Mouse (Mus musculus): ENCODE measurements at regions not wholly inside any gene's neighbourhood (a gene's known extent, or its start where the extent isn't known, plus 50 kb on each side); places are given as distances from the start of the nearest gene placed in this dataset.

DNA sequence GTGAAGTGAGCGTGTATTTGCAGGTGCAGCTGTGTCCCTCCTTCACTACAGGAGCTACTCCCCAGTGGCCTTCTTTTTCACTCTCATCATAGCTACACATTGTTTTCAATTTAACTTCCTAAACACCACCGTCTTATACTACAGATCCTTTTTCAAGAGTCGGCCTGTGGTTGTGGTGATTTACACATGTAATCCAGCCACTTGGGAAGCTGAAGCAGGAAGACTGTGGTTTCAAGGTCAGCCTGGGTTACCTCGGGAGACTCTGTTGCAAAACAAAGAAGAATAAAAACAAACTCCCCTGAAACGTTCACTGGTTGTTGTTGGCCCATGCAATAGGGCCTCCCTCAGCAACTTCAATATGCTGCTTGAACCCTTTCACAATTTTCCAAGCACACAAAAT lies 153.8 kb upstream of the Kcnh8 start:
- DNase-seq (ENCODE audit: low spot score in 2 of 2): no peak

GRCm38 (mm10) chr17:52459303-52459996 lies 143.1 kb upstream of the Kcnh8 start:
- no peak for DNase-seq (ENCODE audit: low spot score in 2 of 2)

DNA sequence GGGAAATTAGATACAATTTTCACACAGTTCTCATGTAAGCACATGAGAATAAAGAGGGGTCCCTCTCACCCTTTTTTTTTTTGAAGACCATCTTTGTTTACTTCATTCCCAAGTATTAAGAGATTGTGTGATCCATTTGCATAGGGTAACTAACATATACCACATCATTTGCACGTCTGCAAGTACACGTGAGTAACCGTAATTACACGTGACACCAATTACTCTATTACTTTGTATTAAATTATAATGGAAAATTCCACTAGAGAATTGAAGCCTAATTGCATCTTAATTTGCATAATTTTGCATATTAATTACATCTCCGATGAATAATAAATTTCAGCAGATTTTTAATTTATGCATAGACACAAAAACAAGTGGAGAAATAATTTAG lies 142.5 kb upstream of the Kcnh8 start:
- no peak for DNase-seq (ENCODE audit: low spot score in 2 of 2)

DNA sequence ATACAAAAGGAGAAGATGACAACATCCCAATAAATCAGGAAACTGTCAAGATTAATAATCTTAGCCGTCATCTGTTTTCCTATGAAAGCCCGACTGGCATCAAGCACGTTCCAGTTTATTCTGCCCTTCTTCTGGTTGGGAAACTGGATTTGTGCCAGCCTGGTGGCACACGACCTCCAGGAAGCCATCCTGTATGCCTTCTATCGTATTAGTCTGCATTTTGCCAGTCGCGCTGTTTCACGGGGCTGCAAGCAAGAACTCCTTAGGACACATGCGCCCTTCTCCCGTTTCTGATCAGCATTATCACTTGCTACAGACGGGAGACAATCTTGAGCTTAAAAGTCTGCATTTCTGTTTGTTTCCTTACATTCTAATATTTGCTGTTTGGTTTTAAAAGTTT lies 141.2 kb upstream of the Kcnh8 start:
- DNase-seq (ENCODE audit: low spot score in 2 of 2): peak in 1 of 2 experiments; percentile 12

- DNase-seq (ENCODE audit: low spot score in 2 of 2): peak; percentile 25 to 49
Observed at GRCm38 (mm10) chr17:52461709-52462141, 140.8 kb upstream of the Kcnh8 start.

DNA sequence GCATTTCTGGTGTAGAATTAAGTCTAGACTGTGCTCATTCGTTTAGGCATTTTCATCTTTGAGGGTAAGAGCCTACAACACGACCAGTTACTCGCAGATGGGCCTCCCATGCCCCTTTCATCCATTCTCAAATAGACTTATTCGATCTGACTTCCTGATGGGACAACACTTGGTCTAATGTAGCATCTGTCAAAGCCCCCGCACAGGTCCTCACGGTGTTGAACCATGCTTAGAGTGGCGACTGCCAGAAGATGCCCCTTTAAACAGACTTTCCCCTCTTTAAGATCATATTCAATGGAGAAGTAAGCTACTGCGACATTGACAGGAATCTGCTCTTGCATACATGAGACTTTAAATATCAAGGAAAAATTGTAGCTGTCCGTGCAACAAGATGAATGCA lies 140.1 kb upstream of the Kcnh8 start:
- DNase-seq (ENCODE audit: low spot score in 2 of 2): no peak

- no peak for DNase-seq (ENCODE audit: low spot score in 2 of 2)
Observed at GRCm38 (mm10) chr17:52468464-52468863, 134.0 kb upstream of the Kcnh8 start.

- DNase-seq (ENCODE audit: low spot score in 2 of 2): no peak
Observed at GRCm38 (mm10) chr17:52479327-52480086, 123.0 kb upstream of the Kcnh8 start.

DNA sequence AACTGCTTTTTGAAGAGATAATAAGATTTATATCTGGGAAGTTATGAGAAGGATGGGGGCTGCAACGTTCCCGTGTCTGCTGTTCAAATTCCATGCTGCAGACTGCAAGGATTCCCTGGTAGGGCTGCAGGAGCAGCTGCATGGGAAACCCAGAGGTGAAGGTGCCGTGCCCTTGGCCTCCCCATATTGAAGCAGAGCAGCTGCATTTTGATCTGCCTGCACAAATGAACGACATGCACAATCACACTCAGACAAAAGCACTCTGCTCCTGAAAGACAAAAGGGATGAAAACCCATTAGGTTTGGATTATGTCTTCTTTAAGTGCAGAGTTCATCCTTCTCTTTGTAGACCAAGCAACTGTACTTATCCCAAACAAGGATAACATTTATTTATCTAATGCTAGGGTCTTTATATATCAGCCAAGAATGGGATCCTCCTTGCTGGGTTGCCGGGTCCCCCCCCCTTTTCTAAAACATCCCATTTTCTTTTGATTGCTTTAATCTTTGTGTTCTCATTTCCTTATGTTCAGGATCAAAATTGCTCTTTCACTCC lies 122.3 kb upstream of the Kcnh8 start:
- no peak for DNase-seq (ENCODE audit: low spot score in 2 of 2)

- DNase-seq (ENCODE audit: low spot score in 2 of 2): no peak
Observed at GRCm38 (mm10) chr17:52506760-52507159, 95.7 kb upstream of the Kcnh8 start.

DNA sequence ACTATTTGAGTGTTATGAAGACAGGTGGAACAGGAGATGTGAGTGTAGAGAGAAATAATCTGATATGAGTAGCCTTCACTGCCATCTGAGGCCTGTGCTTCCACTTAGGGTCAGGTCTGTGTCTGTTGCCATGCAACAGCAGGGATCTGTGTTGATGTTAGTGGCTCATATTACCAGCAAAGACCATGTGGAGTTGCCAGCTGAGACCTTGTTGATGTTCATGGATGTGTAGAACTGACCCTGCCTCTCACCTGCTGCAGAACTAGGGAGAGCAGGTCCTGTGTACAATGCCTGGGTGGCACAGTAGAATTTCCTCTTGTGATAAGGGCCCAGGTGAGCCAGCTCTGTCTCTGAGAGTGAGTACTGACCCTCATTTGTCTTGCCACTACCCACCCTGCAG lies 72.2 kb upstream of the Kcnh8 start:
- no peak for DNase-seq (ENCODE audit: low spot score in 2 of 2)

All from frontal cortex, postnatal 10 days (tissue).